Mouse (Mus musculus) monocyte, adult 5-6 weeks (primary cell): Measurements from ENCODE around the gene Bicd2. TPM values are rescaled to one million over a fixed set of nuclear protein-coding genes. Genes with fewer than 3 reads are reported as not detected.

ENCODE experiments used
- ATAC-seq: fragments of 153-309, 156-312 bp; replicated peaks from 2 replicates; pipeline ENCODE4 v1.8.0; 2017; ENCODE audit warnings: mild to moderate bottlenecking; ENCODE audit not compliant: low TSS enrichment, insufficient number of reproducible peaks, severe bottlenecking, poor library complexity, low FRiP score
- total RNA-seq: library from RNA; stranded (forward); fragments of 200-1000, 200-491, 200-594 nt; gene quantifications from 3 replicates; pipeline ENCODE4 v1.2.3, GENCODE M21; 2017

The Bicd2 gene
- total RNA-seq, 1 experiment from 2014 or later = 24.4 TPM

DNA sequence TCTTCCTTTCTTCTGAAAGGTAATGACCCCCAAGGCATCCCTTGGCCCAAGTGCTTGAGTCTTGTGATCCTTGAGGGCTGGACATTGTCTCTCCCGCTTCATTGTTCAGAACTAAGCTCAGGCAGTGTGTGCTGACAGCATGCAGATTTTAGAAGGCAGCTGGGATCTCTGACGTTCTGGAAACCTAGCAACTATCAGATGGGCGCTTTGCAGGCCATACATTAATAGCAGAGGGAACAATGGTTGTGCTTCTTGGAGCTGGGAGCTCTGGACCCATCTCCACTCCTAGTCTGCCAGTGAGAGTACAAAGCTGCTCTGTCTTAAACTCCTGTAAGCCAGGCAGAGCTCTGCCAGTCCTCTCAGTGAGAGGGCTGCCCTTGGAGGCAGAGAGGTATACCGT lies 94.8 kb downstream of the Bicd2 start:
- no peak for ATAC-seq

Other genes with a start within 250 kb of the Bicd2 start
- gene Wnk2, start 193.6 kb upstream of the Bicd2 start, total RNA-seq = not detected in 3 replicates
- 24.6 to 59.1 TPM (median 55.8 TPM) in 3 replicates for gene Ninj1, start 154.1 kb upstream of the Bicd2 start, total RNA-seq
- 27.8 to 56.1 TPM (median 45.9 TPM) in 3 replicates for gene Card19, start 125.5 kb upstream of the Bicd2 start, total RNA-seq
- 76.0 to 95.2 TPM (median 78.6 TPM) in 3 replicates for gene Susd3, start 92.9 kb upstream of the Bicd2 start, total RNA-seq
- gene Fgd3, start 21.3 kb upstream of the Bicd2 start, total RNA-seq = 43.6 to 60.8 TPM (median 44.6 TPM) in 3 replicates
- gene Ippk, start 79.7 kb downstream of the Bicd2 start, total RNA-seq = 5.0 to 8.4 TPM (median 7.5 TPM) in 3 replicates
- gene Tes3-ps, start 151.7 kb downstream of the Bicd2 start, total RNA-seq = 1.9 to 2.1 TPM (median 2.0 TPM) in 3 replicates
- 0.21 TPM in 1 of 3 replicates, not detected in the others for gene Ecm2, start 163.2 kb downstream of the Bicd2 start, total RNA-seq
- gene Aspn, start 202.9 kb downstream of the Bicd2 start, total RNA-seq = not detected in 3 replicates
- not detected in 3 replicates for gene Omd, start 240.9 kb downstream of the Bicd2 start, total RNA-seq